Mouse (Mus musculus): Measurements from ENCODE around the gene Sulf2. TPM values are rescaled to one million over a fixed set of nuclear protein-coding genes. Genes with fewer than 3 reads are reported as not detected.

Gene Sulf2
- polyA plus RNA-seq, 1 experiment: 18.6 TPM

DNA sequence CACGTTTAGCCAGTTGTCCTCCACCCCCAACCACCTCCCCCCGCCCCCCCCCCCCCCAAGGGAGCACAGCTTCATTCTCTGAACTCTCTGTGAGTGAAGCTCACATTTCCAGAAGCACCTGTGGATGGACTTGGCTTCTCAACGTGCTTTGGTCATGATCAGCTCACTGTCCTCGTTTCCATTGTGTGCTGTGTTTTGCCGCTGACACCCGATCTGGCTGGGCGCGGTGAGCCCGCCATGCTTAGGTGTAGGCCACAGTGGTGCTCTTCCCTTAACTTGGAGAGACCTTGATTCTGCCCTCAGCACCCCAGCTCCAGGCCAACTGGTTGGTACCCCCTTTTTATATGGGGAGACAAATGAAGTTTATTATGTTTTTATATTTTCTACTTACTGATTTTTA, 83.6 kb downstream of the Sulf2 start:
- TF ChIP-seq POLR2A (IDR thresholded peaks at IDR 0.05; ENCODE audit: low read depth, low read length) (no peak), CTCF (conservative IDR thresholded peaks at IDR 0.05; ENCODE audit: insufficient read depth, insufficient read length, low read depth, low read length) (no peak)
- Histone ChIP-seq H3K36me3 (ENCODE audit: control insufficient read depth, insufficient read depth, low read length) (peaks cover 6% of the 10 kb centered on the region), H3K27me3 (replicated peaks; ENCODE audit: control insufficient read depth, insufficient read depth, low read length) (no peaks in the 10 kb centered on the region), H3K4me3 (ENCODE audit: insufficient read depth, low read depth, low read length) (no peak overlapping the region), H3K27ac (ENCODE audit: insufficient read depth, low read depth, low read length) (no peak overlapping the region), H3K4me1 (ENCODE audit: control insufficient read depth, insufficient read depth, low read length) (no peaks in the 10 kb centered on the region)
- no peak for DNase-seq
- WGBS: 79% methylated on average over 9 of the region's 9 CpGs

- no peak overlapping the region for H3K4me3 ChIP-seq (ENCODE audit: insufficient read depth, low read depth, low read length)
- H3K27me3 ChIP-seq (replicated peaks; ENCODE audit: control insufficient read depth, insufficient read depth, low read length): no peaks in the 10 kb centered on the region
- DNase-seq: no peak
- TF ChIP-seq CTCF (conservative IDR thresholded peaks at IDR 0.05; ENCODE audit: insufficient read depth, insufficient read length, low read depth, low read length) (no peak), POLR2A (IDR thresholded peaks at IDR 0.05; ENCODE audit: low read depth, low read length) (no peak)
- H3K4me1 ChIP-seq (ENCODE audit: control insufficient read depth, insufficient read depth, low read length): no peaks in the 10 kb centered on the region
- WGBS: 89% methylated on average over 5 of the region's 5 CpGs
- H3K27ac ChIP-seq (ENCODE audit: insufficient read depth, low read depth, low read length): no peak overlapping the region
- peaks cover 6% of the 10 kb centered on the region for H3K36me3 ChIP-seq (ENCODE audit: control insufficient read depth, insufficient read depth, low read length)
Observed at GRCm38 (mm10) chr2:166071481-166071880, 84.0 kb downstream of the Sulf2 start.

GRCm38 (mm10) chr2:166069738-166070137, 85.7 kb downstream of the Sulf2 start:
- no peaks in the 10 kb centered on the region for H3K4me1 ChIP-seq (ENCODE audit: control insufficient read depth, insufficient read depth, low read length)
- no peak for DNase-seq
- no peak overlapping the region for H3K27ac ChIP-seq (ENCODE audit: insufficient read depth, low read depth, low read length)
- H3K36me3 ChIP-seq (ENCODE audit: control insufficient read depth, insufficient read depth, low read length): peaks cover 9% of the 10 kb centered on the region
- no peaks in the 10 kb centered on the region for H3K27me3 ChIP-seq (replicated peaks; ENCODE audit: control insufficient read depth, insufficient read depth, low read length)
- 87% methylated on average over 7 of the region's 7 CpGs for WGBS
- no peak for TF ChIP-seq CTCF (conservative IDR thresholded peaks at IDR 0.05; ENCODE audit: insufficient read depth, insufficient read length, low read depth, low read length)
- no peak for TF ChIP-seq POLR2A (IDR thresholded peaks at IDR 0.05; ENCODE audit: low read depth, low read length)
- no peak overlapping the region for H3K4me3 ChIP-seq (ENCODE audit: insufficient read depth, low read depth, low read length)

DNA sequence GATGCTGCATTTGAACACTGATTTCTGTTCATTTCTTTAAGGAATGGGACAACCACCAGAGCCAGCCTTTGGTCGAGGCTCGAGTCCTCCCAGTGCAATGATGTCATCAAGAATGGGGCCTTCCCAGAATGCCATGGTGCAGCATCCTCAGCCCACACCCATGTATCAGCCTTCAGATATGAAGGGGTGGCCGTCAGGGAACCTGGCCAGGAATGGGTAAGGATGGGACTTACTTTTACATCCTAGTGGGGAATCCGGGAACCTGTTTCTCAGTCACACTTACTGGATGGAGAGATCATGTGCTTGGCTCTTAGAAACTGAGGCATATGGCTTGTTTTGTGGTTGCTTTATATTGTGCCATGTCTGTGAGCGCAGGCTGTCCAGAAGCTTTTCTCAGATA, 86.3 kb downstream of the Sulf2 start:
- H3K27ac ChIP-seq (ENCODE audit: insufficient read depth, low read depth, low read length): no peak overlapping the region
- 82% methylated on average over 5 of the region's 5 CpGs for WGBS
- no peak for DNase-seq
- no peak overlapping the region for H3K4me3 ChIP-seq (ENCODE audit: insufficient read depth, low read depth, low read length)
- H3K4me1 ChIP-seq (ENCODE audit: control insufficient read depth, insufficient read depth, low read length): no peaks in the 10 kb centered on the region
- H3K27me3 ChIP-seq (replicated peaks; ENCODE audit: control insufficient read depth, insufficient read depth, low read length): no peaks in the 10 kb centered on the region
- H3K36me3 ChIP-seq (ENCODE audit: control insufficient read depth, insufficient read depth, low read length): peaks cover 9% of the 10 kb centered on the region
- TF ChIP-seq CTCF (conservative IDR thresholded peaks at IDR 0.05; ENCODE audit: insufficient read depth, insufficient read length, low read depth, low read length) (no peak), POLR2A (IDR thresholded peaks at IDR 0.05; ENCODE audit: low read depth, low read length) (no peak)

GRCm38 (mm10) chr2:166068261-166068660, 87.2 kb downstream of the Sulf2 start:
- WGBS: 88% methylated on average over 9 of the region's 9 CpGs
- H3K36me3 ChIP-seq (ENCODE audit: control insufficient read depth, insufficient read depth, low read length): peaks cover 9% of the 10 kb centered on the region

DNA sequence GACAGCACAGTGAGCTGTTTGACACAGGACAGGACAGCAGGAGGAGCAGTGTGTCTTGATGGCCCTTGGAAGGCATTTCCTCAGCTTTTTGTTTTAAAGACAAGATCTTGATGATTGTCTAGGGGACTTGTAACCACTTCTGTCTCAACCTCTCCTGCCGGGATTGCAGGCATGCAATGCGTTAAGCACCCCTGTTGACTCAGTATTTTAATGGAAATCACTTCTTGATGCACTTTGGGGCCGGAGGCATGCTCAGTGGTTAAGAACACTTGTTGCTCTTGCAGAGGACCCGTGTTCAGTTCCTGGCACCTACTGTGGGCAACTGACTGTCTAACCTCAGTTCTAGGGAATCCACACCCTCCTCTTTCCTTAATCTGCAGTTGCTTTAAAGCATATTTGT, 89.0 kb downstream of the Sulf2 start:
- no peaks in the 10 kb centered on the region for H3K27me3 ChIP-seq (replicated peaks; ENCODE audit: control insufficient read depth, insufficient read depth, low read length)
- TF ChIP-seq POLR2A (IDR thresholded peaks at IDR 0.05; ENCODE audit: low read depth, low read length): no peak
- TF ChIP-seq CTCF (conservative IDR thresholded peaks at IDR 0.05; ENCODE audit: insufficient read depth, insufficient read length, low read depth, low read length): no peak
- DNase-seq: no peak
- no peak overlapping the region for H3K27ac ChIP-seq (ENCODE audit: insufficient read depth, low read depth, low read length)
- no peak overlapping the region for H3K4me3 ChIP-seq (ENCODE audit: insufficient read depth, low read depth, low read length)
- 86% methylated on average over 4 of the region's 4 CpGs for WGBS
- H3K36me3 ChIP-seq (ENCODE audit: control insufficient read depth, insufficient read depth, low read length): peaks cover 14% of the 10 kb centered on the region
- no peaks in the 10 kb centered on the region for H3K4me1 ChIP-seq (ENCODE audit: control insufficient read depth, insufficient read depth, low read length)

More at GRCm38 (mm10) chr2:166068261-166068660, 87.2 kb downstream of the Sulf2 start:
- TF ChIP-seq CTCF (conservative IDR thresholded peaks at IDR 0.05; ENCODE audit: insufficient read depth, insufficient read length, low read depth, low read length) (no peak), POLR2A (IDR thresholded peaks at IDR 0.05; ENCODE audit: low read depth, low read length) (no peak)
- H3K27me3 ChIP-seq (replicated peaks; ENCODE audit: control insufficient read depth, insufficient read depth, low read length): no peaks in the 10 kb centered on the region
- H3K4me1 ChIP-seq (ENCODE audit: control insufficient read depth, insufficient read depth, low read length): no peaks in the 10 kb centered on the region
- no peak overlapping the region for H3K27ac ChIP-seq (ENCODE audit: insufficient read depth, low read depth, low read length)
- no peak overlapping the region for H3K4me3 ChIP-seq (ENCODE audit: insufficient read depth, low read depth, low read length)
- DNase-seq: no peak

- H3K36me3 ChIP-seq (ENCODE audit: control insufficient read depth, insufficient read depth, low read length): peaks cover 17% of the 10 kb centered on the region
- no peak overlapping the region for H3K4me3 ChIP-seq (ENCODE audit: insufficient read depth, low read depth, low read length)
- 0 out of 2 replicates have a peak overlapping the region, but pooled peaks have one; percentile 1 for H3K27ac ChIP-seq (ENCODE audit: insufficient read depth, low read depth, low read length)
- no peaks in the 10 kb centered on the region for H3K4me1 ChIP-seq (ENCODE audit: control insufficient read depth, insufficient read depth, low read length)
- no peaks in the 10 kb centered on the region for H3K27me3 ChIP-seq (replicated peaks; ENCODE audit: control insufficient read depth, insufficient read depth, low read length)
- DNase-seq: no peak
- TF ChIP-seq CTCF (conservative IDR thresholded peaks at IDR 0.05; ENCODE audit: insufficient read depth, insufficient read length, low read depth, low read length): no peak
- no peak for TF ChIP-seq POLR2A (IDR thresholded peaks at IDR 0.05; ENCODE audit: low read depth, low read length)
- 77% methylated on average over 8 of the region's 8 CpGs for WGBS
Observed at GRCm38 (mm10) chr2:166062431-166062830, 93.0 kb downstream of the Sulf2 start.
